Mouse (Mus musculus) layer of hippocampus, adult 8-10 months (tissue): ENCODE measurements at regions not wholly inside any gene's neighbourhood (a gene's known extent, or its start where the extent isn't known, plus 50 kb on each side); places are given as distances from the start of the nearest gene placed in this dataset.
"Not testable (repeated sequence)": the region's sequence is repeated elsewhere in the genome, so short reads cannot be mapped to it uniquely, and the experiment has no call there.

ENCODE experiments used
- DNase-seq, 2 experiments: peaks; one replicate each; pipeline ENCODE4 v3.0.0; 2022; ENCODE audit warnings: low spot score in 2 of 2

DNA sequence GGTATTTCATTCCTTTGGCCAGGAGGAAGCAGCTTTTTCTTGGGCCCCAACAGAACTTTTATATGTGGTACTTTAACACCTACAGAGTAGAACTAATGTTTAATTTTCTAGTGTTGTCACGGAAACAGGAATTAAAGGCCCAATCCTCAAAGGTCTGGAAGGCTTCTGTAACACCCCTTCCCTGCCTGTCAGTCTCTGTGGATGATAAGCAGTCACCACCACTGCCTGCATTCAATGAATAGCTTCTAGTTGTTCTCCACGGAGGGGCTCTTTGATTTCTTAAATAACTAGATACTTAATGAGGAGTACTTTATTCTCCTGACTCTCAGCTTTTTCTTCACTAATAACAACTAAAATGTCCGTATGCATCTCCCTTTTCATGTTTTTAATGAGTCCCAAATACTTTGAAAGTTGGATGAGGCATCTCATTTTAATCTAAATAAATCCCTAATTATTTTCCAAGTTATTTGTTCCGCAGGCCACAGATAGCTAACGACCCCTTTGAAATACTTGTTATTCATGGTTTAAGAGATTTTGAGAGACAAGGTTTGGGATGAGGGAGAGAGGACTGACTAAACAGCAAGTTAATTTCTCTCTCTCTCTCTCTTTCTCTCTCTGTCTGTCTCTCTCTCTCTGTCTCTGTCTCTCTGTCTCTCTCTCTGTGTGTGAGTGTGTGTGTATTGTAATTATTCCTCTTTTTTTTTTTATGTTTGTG, 686.0 kb upstream of the Ghitm start:
- DNase-seq: no peak

GRCm38 (mm10) chr14:37819959-37820358, 684.9 kb upstream of the Ghitm start:
- DNase-seq: peak in 1 of 2 experiments; percentile 2

DNA sequence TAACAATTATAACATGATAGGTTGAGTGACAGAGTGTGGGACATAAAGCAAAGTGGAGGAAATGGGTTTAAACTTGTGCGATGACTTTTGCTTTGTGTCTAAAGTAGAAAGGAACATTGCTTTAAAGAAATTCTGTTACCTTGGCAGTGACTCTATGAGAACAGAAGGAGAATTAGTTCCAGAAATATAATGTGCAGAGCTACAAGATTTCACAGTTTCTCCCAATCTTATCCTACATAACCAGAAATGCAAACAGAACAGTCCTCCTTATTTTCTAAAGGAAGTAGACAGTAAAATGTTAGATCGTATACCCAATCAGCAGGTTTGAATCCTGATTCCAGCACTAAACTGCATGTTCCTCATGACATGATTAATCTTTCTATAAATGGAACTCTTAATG, 660.6 kb upstream of the Ghitm start:
- DNase-seq: no peak

DNA sequence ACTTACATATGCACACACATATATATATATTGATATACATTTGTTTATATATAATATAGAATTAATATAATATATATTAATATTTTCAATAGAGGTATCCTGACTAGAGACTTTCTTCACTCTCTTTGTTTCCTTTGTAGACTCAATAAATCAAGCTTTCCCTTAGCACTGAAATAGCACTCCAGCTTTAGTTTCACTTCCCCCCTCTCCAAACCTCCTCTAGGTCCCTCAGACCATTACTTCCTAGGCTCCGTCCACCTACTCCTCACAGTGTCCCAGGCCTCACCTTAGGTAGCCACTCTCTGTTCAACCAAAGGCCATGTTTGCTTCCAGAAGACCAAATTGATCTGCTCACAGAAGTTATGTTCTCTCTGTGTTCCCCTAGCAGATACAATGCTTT, 630.7 kb upstream of the Ghitm start:
- no peak for DNase-seq

GRCm38 (mm10) chr14:37749661-37750060, 614.6 kb upstream of the Ghitm start:
- DNase-seq: not testable (repeated sequence)

GRCm38 (mm10) chr14:37749162-37749561, 614.1 kb upstream of the Ghitm start:
- DNase-seq: no peak

- no peak for DNase-seq
Measured at GRCm38 (mm10) chr14:37743048-37743447, 608.0 kb upstream of the Ghitm start.

DNA sequence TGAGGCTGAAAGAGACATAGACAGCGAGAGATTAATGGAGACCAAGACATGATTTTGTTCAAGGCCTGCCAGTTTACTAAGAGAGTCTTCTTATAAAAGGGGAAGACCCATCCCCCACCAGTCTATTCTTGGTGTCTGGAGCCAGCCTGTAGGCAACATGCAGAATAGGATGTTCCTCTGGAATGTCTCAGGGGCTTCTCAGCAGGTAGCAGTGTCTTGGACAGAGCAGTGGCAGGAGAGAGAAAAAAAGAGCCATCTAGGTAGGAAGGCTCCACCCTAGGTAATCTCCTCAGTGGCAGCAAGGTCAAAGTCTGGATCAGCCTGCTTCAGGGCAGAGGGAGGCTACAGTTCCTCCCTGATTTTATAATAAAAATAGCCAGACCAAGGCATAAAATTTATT, 607.4 kb upstream of the Ghitm start:
- DNase-seq: not testable (repeated sequence)
